Mouse (Mus musculus) spleen, adult 12 weeks (tissue): ENCODE measurements around the gene Retnlb.
"Not testable (repeated sequence)": the region's sequence is repeated elsewhere in the genome, so short reads cannot be mapped to it uniquely, and the experiment has no call there.

ENCODE experiments used
- DNase-seq: peaks from one replicate; pipeline ENCODE4 v3.0.0; 2022; ENCODE audit warnings: low spot score

Retnlb gene

DNA sequence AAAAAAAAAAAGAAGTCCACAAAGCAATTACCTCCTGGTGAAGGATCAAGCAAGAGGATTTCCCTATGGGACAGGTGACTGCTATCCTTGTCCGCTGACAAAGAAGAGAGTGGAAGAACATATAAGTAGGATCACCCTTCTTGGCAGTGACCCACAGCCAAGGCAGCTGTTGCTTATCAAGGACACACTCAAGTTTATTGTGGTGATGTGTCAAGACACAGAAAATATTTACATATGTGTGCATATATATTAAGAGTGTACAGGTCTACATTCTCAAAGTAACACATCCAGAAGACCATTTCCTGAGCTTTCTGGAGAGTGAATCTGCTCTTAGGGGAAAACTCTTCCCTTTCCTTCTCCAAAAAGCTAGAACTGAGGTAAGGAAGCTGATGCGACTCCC lies at the start of gene Retnlb:
Retnlb (plus strand) TSS at position 162 of the 400 bp plus-strand sequence.
- DNase-seq: no peak

DNA sequence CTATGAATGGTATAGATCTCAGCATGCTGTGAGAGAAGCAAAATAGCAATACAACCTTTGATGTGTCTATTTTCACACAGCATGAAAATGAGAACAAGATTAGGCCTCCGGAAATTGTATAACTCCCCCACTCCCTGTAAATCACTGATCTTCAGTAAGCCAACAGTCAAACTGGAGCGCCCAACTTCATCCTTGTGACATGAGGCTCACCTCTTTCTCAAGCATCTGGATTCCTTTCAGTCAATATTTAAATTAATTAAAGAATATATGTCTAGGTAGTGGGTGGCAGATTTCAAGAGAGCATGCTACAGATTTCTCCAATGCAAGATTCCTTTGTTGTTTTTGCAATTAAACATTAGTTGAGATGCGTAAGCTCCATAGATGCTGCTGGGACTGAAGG lies 47.5 kb upstream of the Retnlb start:
- DNase-seq: no peak

DNA sequence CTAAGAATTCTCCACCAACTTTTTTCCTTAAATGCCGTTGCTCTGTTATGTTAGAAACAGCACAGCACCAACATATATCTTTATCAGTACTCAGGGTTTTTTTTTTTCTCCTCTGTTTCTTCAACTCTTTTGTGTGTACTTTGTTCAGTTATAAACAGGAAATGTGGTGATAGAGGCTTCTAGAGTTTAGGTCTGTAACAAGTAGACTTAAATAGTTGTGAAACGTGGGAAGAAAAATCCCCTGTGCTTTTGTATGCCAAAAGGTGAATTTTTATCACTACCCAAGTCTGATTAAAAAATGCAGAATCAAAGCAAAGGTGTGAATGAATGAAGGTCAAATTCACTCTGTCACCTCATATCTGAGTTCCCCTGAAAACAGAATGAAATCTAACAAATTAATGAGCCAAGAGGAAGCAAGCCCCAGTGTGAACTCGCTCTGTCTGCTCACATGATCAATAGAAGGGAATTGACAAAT lies 44.6 kb upstream of the Retnlb start, which contains the start of gene Trat1:
Trat1 (minus strand) TSS at position 51 of the 475 bp plus-strand sequence.
- DNase-seq: no peak

DNA sequence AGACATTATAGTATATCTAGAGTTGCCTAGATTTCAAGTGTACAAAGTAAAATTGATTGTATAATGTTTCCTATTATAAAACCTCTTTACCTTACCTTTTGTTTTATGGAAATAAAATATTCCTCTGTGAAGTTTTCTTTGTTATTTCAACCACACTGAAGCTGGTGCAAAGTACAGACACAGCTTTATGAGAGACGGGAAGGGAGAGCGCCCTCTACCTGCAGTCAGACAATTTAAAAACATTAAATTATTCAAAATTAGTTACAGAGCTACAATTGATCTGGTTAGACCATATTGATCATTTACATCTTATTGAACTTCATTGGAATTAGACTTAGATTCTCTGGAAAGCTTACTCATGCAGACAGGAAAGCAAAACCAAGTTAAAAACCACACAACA lies 39.4 kb upstream of the Retnlb start:
- DNase-seq: no peak

GRCm38 (mm10) chr16:48786258-48786657 lies 30.4 kb upstream of the Retnlb start:
- no peak for DNase-seq

- no peak for DNase-seq
These were observed 27.9 kb upstream of the Retnlb start for GRCm38 (mm10) chr16:48788704-48789185.

GRCm38 (mm10) chr16:48798285-48798684 lies 18.4 kb upstream of the Retnlb start:
- no peak for DNase-seq

DNA sequence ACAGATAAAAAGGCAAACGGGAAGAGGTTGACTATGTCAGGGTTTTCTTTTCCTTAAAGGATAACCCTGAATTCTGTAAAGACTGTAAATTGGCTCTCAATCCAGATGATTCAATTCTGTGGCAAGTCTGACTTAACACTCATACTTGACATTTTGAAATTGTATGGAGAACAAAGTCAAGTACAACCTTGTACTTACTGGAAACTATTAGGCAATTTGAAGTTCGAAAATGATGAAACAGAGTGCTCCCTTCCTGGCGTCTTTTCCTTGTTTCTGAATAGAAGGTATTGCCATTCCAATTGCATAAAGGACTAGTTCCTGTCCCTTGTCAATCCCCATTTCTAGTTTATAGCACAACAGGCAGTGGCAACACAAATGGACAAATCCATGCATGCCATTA lies 17.2 kb upstream of the Retnlb start:
- DNase-seq: no peak

DNA sequence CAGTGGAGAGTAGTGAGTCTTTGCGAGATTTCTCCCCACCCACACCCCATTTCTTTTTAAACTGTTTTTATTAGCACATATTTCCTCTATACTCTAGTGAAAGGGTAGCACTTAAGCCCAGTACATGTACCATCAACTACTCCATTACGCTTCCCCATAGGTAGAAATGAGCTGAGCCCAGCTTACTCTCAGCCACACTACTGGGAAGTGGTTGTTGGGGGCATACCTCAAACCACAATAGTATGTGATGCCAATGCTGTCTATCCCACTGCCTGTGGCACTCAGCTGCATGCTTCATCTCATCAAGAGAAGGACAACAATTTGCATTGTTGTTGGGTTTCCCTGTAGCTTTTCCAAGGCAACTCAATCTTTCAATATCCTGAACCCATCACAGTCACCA lies 15.8 kb upstream of the Retnlb start:
- DNase-seq: no peak

DNA sequence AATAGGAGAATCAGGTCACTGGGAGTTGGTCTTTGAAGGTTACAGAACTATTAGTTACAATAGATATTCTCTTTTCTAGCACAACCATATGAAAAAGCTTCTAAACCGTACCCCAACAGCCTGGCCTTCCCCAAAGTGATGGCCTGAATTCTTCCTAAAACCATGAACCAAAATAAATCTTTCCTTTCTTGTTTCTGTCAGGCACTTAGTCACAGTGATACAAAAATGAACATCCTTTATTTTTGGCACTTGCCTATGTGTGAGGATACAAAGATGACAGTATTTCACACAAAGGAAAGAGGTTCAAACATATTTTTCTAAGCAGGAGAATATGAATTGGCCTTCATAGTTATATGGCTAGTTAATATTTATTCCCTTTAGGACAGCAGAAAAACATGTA lies 11.2 kb upstream of the Retnlb start:
- no peak for DNase-seq

- no peak for DNase-seq
These were observed 10.1 kb upstream of the Retnlb start for GRCm38 (mm10) chr16:48806521-48806920.

DNA sequence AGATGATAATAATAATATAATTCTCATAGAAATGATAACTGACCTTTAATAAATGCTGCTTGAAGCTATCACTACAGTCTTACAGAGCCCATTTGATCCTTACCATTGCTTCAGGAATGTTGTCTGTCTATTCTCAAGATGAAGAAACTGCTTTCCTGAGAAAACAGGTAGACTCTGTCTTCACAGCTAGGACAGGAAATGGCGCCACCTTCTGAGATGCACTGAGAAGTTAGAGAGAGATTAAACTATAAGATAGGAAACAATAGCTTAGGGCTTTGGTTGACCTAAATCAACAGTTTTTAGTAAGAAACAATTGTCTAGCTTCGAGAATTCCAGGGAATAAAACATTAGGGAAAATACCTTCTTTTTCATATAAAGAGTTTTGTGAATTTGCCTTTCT lies 7.3 kb upstream of the Retnlb start:
- DNase-seq: no peak

- DNase-seq: no peak
These were observed 4.7 kb upstream of the Retnlb start for GRCm38 (mm10) chr16:48811881-48812436.

- no peak for DNase-seq
These were observed 1.9 kb downstream of the Retnlb start for GRCm38 (mm10) chr16:48818524-48818923.

- DNase-seq: no peak
These were observed 9.8 kb downstream of the Retnlb start for GRCm38 (mm10) chr16:48826474-48826873.

- no peak for DNase-seq
These were observed 11.0 kb downstream of the Retnlb start for GRCm38 (mm10) chr16:48827625-48828024.

DNA sequence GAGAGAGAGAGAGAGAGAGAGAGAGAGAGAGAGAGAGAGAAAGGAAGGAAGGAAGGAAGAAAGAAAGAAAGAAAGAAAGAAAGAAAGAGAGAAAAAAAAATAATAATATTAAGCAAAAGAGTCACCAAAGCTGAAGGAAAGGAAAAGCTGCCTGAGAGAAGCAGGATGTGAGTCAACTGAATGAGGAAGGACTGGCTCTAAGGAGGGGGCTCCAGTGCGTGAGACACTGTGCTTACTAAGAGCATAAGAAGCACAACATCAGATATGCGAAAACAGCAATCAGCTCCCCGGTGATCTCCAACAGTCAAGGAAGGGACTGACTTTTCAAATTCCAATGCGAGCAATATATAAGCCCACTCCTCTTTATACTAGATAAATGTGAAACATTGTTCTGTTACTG lies 12.4 kb downstream of the Retnlb start:
- DNase-seq: no peak

GRCm38 (mm10) chr16:48832055-48832454 lies 15.4 kb downstream of the Retnlb start:
- DNase-seq: no peak

DNA sequence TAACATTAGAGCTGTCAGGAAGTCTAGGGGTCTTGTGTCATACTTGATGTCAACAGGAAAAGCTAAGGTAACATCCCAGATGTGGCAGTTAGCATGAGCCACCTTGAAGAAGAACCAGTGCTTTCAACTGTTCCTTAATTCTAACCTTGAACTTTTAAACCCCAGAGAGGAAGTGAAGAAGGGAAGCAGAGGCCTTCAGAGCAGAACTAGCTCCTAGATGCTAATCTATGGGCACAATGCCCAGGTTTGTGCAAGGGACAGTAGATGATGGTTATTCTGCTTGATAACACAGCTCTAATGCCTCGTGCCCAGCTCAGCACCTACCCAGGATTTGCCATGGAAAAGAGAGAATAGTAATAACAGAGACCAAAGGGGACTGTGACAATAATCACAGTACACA lies 17.0 kb downstream of the Retnlb start:
- DNase-seq: not testable (repeated sequence)

DNA sequence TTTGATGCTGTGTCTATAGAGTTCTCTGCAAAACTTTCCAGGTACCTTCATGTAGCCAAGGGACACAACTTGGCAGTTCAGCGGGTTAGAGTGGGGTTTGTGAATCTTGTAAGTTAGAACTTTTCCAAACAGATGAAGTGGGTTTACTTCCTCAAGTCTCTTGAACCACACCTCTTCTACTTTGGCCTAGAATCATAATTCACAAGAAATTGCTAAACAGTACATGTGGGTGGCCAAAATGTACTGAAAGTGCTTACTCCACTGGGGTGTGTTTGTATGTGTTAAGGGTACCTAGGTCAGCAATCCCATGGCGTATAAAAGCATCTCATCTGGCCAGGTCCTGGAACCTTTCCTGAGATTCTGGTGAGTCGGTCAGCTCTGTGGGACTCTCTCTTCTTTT lies 25.6 kb downstream of the Retnlb start, which contains the start of gene Retnla:
Retnla (plus strand) TSS at position 286 of the 400 bp plus-strand sequence.
- DNase-seq: no peak

- no peak for DNase-seq
These were observed 27.2 kb downstream of the Retnlb start for GRCm38 (mm10) chr16:48843671-48844386.

- not testable (repeated sequence) for DNase-seq
These were observed 48.3 kb downstream of the Retnlb start for GRCm38 (mm10) chr16:48865004-48865403.

DNA sequence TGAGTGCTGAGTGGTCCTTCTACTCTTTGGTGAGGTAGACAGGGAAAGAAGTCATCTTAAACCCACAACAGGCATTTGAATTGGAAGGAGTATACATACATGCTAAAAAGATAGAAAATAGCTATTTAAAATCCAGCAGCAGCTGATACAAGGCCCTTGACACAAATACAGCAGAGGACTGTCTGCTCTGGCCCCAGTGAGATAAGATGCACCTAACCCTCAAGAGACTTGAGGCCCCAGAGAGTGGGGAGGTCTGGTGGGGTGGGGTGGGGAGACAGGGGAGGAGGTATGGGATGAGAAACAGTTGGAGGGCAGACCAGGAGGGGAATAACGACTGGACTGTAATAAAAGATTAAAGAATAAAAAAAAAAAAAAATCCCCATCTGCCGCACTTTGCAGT lies 51.0 kb downstream of the Retnlb start:
- DNase-seq: no peak
